Mouse (Mus musculus): Measurements from ENCODE around the gene Cotl1.

The Cotl1 gene

DNA sequence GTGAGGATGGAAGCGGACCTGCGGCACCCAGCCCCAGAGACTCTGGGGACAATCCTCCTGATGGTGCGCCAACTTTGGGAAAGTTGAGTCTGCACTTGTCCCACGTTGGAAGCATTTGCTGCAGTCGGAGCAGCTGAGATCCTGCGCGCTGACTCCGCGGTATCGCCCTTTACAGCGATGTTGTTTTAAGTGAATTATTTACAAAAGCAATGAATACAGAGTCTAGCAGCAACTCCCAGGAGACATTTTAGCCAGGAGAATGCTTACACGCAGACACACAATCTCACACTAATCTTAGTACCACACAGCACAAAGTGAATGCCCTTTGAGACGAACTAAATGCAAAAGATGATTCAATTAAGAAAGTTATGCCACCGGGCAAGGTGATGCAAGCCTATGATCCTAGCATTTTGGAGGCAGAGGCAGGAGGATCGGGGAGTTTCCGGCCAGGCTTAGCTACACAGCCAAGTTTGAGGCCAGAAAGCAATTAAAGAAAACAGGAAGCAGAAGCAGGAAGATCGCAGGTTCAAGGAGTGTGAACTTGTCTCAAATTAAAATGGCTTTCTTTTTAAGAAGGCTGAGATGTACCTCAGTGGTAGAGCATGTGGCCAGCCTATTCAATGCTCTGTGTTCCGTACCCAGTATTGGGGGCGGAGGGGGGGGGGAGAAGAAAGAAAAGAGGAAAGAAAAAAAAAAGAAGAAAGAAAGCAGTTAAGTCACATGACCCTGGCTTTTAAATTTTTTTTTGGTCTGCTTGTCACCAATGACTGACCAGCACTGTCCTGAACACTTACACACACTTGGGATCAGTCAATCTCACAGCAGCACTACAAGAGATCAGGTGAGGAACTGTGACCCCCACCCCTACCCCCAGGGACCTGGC, 2.0 kb downstream of the Cotl1 start:
- peak in 1 of 2 experiments; percentile 31 for DNase-seq

DNA sequence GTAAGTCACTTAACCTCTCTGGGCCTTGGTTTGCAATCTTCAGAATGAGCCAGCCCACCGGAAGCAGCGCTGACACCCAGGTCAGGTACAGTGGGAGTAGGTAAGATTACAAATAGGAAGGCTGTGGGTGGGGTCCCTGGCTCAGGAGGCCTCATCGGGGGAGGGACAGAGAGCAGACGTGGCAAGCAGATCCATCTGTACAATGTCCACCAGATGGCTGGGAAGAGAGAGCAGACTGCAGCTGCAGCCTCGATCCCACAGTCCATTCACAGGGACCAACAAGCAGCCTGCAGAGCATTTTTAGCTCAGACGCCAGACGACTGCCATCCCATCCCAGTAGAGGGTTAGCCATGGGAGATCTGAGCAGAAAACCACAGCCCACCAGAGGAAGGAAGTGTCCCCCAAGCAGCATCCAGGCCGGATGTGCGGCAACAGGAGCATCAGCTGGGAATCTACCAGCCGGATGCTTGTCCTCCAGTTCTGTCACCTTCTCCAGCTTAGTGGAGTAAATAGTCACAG, 2.7 kb downstream of the Cotl1 start:
- peak in 1 of 2 experiments; percentile 48 for DNase-seq

DNA sequence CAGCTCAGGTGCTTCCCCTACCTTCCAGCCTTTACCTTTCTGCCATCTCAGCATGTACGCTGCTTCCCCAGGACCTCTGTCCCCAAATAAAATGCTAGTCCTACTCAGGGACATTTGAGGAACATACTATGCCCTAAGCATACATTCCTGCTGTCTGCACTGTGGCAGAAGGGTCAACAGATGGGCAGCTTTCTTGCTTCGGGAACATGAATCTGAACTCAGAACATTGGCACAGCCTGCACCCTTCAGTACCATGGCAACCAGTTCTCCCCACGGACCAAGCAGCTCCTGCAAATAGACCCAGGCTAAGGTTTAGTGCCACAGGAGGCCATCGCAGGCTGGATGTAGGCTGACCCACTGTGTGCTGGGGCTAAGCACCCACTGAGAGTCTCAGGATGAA, 3.5 kb downstream of the Cotl1 start:
- peak in 1 of 2 experiments; percentile 46 for DNase-seq

- peak; percentile 64 to 74 for DNase-seq
Observed at GRCm38 (mm10) chr8:119835270-119835669, 5.1 kb downstream of the Cotl1 start.

GRCm38 (mm10) chr8:119834676-119835075, 5.7 kb downstream of the Cotl1 start:
- no peak for DNase-seq

DNA sequence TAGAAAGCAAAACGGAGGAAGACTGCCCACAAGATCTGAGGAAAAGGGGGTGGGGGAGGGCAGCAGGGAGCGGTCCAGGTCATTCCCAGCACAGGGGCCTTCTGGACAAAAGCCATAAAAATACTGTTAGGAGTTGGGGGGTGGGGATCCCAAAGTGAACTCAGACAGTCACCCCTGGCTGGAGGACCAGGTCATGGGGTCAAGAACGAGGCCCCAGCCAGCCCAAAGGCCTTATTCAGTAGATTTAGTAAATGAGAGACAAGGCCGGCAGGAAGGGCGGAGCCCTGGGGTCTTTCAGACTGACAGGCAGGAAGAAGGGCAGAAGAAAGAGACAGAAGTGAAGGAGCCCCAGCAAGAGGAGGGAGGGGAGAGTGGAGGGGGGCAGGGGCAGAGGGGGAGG, 7.4 kb downstream of the Cotl1 start:
- DNase-seq, result no peak

DNA sequence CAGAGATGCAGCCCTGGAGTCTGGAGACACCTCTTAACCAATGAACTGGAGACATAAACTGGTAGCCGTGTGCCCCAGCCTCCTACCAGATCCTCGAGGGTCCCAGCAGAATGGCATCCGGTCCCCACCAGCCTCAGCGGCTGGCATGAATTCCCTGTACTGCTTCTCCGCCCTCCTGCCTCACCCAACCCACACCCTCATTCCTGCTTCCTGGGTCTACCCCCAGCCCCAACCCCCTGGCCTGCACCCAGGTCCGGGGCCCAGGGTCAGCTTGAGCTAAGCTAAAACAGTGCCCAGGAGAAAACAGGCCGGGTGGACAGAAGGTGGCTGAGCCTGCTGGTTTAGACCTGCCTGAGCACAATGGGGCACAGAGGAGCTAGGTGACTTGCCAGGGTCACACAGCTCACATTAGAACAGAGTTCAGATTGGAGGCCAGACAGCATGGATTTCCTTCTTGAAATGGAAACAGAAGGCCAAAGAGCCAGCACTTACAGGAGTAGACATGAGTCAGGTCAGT, 8.2 kb downstream of the Cotl1 start:
- peak in 1 of 2 experiments; percentile 28 for DNase-seq

DNA sequence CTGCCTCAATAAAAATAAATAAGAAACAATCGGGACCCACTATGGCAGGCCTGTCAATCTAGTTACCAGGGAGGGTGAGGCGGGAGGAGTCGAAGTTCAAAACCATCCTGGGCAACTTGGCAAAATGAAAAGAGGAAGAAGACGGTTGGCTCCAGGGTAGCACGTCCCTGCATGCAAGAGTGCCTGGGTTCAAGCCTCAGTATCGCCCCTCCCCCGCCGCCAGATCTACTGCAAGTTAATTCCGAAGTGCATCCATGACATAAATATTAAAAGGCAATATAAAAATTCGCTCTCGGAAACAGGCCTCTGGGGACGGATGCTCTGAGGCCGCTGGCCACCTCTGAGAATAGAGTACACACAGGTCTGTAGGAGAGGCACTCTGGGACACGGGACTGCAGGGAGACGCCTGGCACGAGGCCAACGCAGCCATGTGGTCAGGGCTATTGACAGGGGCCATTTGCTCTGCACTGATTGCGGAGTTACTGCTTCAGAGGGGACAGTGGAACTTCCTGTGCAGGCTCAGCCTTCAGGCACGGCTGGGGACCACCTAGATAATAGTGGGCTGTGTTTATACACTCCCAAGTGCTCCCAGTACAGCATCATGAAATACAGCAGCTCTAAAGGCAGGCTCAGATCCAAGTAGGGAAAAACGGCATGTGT, 8.9 kb downstream of the Cotl1 start:
- peak; percentile 73 to 79 for DNase-seq

- DNase-seq, result peak in 1 of 2 experiments; percentile 5
Observed at GRCm38 (mm10) chr8:119830589-119830988, 9.8 kb downstream of the Cotl1 start.

DNA sequence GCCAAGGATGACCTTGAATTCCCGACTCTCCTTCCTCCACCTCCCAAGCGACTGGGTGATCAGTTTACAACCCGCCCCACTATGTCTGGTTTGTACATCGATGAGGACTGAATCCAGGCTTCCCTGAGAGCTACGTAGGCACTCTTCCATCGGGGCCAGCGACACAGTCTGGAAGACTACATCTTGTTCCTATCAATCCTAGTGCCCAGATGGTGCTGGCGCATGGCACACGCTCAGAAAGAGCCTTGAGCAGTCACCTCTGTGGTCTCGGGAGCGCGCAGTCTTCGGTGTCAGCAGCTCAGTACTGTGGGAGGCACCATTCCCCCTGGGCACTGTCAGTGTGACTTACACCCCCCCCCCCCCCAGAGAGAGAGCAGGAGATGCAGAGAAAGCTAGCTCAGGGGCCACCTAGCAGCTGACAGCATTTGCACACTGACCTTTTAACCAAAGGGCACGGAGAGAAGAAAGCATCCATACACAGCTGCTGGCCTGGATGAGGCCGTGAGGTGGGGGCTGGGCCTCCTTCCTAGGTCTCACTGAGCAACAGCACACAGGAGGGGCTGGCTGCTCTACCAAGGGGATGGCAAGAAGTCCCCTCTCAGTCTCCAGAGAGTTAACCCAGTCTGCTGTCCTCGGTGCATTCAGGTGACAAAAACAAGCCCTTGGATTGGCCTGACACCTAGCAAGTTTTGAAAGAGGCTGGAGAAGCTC, 10.3 kb downstream of the Cotl1 start:
- DNase-seq, result peak; percentile 56 to 60

DNA sequence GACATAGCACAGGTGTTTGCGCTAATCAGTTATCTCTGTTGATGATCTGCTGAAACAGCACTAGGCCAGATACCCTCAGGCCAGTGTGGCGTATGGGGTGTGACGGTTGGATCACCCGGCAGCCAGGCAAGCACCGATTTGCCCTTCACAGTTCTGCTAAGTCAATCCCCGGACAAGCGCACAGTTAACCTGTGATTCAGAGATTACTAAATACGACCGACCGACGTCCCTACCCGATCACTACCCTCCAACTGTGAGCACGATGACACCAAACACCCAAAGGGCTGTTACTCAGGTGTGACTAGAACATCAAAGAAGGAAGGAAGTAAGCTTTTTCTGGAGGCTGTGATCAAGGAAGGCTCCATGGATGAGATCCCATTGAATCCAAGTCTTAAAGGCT, 10.9 kb downstream of the Cotl1 start:
- no peak for DNase-seq

GRCm38 (mm10) chr8:119829015-119829414, 11.3 kb downstream of the Cotl1 start:
- no peak for DNase-seq

DNA sequence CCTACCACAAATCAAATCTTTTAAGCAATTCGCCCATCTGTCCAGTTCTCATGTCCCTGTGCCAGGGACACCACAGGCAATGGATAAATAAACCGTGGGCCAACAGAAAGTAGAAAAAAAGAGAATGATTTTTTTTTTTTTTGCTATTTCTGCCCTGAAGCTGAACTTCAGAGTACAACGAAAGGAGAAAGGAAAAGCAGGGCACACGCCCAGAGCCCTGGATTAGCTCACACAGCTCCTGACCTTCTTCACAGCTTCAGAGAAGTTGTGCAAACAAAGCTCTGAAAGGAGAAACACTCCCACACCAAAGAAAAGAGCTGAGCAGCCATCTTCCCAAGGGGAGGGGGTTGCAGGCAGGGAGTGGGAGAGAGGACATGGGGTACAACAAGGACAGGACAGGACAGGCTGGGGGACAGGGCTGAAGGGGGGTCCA, 12.6 kb downstream of the Cotl1 start:
- no peak for DNase-seq

- no peak for DNase-seq
Observed at GRCm38 (mm10) chr8:119826982-119827381, 13.4 kb downstream of the Cotl1 start.

DNA sequence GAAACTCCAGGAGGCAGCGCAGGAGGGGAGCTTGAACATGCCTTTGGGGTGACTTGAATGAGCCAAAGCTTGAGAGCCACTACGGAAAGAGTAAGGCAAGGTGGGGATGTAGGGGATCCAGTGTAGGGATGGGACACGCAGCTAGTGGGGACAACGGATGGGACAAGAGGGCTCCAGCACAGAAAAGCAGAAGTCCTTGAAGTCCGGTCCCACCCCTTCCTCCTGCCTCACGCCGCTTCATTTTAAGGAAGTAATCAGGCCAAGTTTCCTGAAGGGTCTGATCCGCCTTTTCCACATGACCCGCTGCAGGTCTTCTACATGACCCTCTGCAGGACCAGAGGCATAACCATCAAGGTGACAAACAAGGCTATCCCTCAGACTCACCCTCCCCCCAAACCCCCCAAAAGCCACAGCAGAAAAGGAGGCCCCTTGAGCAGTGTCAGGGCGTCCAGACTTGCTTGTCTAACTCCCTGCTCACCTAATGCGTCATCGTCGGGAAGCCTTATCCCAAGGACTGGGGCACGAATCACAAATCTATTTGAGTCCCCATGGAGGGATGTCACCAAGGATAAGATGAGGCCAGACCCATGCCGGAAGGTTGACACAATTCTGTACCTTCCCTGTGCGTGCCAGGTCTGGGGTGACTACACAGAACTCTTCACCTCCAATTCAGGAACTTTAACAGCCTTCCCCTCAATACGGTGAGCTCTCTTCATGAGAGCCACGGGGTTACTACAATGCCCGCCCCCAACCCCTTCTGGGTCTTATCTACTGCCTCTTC, 14.2 kb downstream of the Cotl1 start:
- no peak for DNase-seq

DNA sequence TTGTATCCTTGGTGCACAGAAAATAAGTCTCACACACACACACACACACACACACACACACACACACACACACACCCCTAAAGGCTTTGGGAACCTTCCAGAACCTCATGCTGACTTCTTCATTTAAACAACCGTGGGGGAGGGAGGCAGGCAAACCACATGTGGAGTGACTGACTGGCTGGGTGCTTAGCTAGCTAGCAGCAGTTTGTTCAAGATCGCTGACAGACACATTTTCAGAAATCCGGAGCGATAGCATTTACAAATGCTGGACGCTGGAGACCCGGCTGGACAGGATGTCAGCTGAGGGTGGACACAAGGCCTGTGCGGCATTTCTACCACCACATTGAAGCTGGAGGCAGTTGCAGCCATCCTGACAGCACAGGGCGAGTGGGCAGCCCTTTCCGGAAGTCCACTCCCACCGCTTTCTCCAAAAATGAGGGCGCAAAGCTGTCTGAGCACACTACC, 15.5 kb downstream of the Cotl1 start:
- DNase-seq, result no peak

GRCm38 (mm10) chr8:119824100-119824499, 16.2 kb downstream of the Cotl1 start:
- no peak for DNase-seq

DNA sequence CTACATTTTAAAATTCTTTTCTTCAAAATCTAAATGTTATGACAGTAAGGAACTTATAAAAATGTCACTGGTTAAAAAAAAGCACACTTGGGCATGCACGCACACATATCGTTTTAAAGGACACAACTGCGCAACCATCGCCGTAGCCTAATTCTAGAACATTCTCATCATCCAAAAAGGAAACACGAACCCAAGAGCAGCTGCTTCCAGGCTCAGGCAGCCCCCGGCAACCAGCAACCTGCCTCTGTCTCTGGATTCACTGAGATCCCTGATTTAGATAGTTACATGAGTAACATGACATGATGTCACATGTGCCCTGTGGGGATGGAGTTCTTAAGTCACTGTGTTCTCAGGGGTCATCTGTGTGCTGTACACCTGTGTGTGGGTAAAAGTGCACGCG, 17.1 kb downstream of the Cotl1 start:
- DNase-seq, result no peak

DNA sequence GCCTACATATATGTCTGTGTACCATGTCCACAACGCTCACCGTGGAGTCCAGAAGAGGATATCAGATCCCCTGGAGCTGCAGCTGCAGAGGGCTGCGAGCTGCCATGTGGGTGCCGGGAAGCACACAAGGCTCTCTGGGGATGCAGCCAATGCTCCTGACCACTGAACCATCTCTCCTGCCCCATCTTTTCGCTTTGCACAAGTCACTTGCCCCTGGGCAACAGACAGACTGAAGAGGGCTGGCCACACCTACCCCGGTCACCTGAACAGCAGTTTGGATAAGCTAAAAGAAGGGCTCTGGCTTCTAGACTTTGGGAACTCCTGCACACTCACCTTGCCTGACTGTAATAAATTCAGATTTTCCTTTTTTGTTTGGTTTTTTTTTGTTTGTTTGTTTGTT, 18.7 kb downstream of the Cotl1 start:
- no peak for DNase-seq

GRCm38 (mm10) chr8:119819976-119820375, 20.4 kb downstream of the Cotl1 start:
- DNase-seq, result no peak

GRCm38 (mm10) chr8:119819316-119819715, 21.0 kb downstream of the Cotl1 start:
- peak; percentile 53 to 67 for DNase-seq

- no peak for DNase-seq
Observed at GRCm38 (mm10) chr8:119817446-119817845, 22.9 kb downstream of the Cotl1 start.

Data from cerebellum, adult 18-20 months (tissue).